Mouse (Mus musculus) left cerebral cortex, adult 6 months (tissue): ENCODE data around the gene Hmg20b. TPM values are rescaled to one million over a fixed set of nuclear protein-coding genes. Genes with fewer than 3 reads are reported as not detected.

ENCODE experiments used
- long read RNA-seq, 2 experiments: library from polyadenylated mRNA; unstranded; transcript quantifications; one replicate each; pipeline ENCODE4 v2.0.0; 2019 to 2020
- polyA plus RNA-seq: library from polyadenylated mRNA; unstranded; fragments of <200 nt; fragmentation: Nextera tagmentation; gene quantifications from 2 replicates; pipeline ENCODE4 v1.2.3, GENCODE M21; 2021

The Hmg20b gene
- 24.0 and 36.0 TPM in 2 replicates for polyA plus RNA-seq
- long read RNA-seq, experiment 1, transcript Hmg20b-201 (9 exons, 1,621 nt), result minor isoform, 17 of 87 reads
- long read RNA-seq, experiment 1, transcript Hmg20b-202 (10 exons, 1,463 nt), result major isoform, 52 of 87 reads
- long read RNA-seq, experiment 1, partial matches to known transcripts, result 4 of 87 reads
- long read RNA-seq, experiment 1, other reads (novel, unspliced or antisense), result 12 of 87 reads
- long read RNA-seq, experiment 2, transcript Hmg20b-202 (10 exons, 1,463 nt), result major isoform, 10 of 38 reads
- long read RNA-seq, experiment 2, partial matches to known transcripts, result 22 of 38 reads
- long read RNA-seq, experiment 2, other reads (novel, unspliced or antisense), result 1 of 38 reads

GRCm38 (mm10) chr10:81350351-81351063 lies at the start of gene Hmg20b:
Hmg20b (minus strand) TSS chr10:81350480.

GRCm38 (mm10) chr10:81392781-81393185 lies 42.5 kb upstream of the Hmg20b start, which contains the start of gene Smim24:
Smim24 (plus strand) TSS chr10:81393051.

GRCm38 (mm10) chr10:81388505-81389055 lies 38.3 kb upstream of the Hmg20b start, which contains the start of gene Gm48552:
Gm48552 (plus strand) TSS chr10:81389005.

GRCm38 (mm10) chr10:81383802-81384604 lies 33.7 kb upstream of the Hmg20b start, which contains the start of the genes Dohh and Gm48551:
Dohh (plus strand) TSS chr10:81384428.
Gm48551 (plus strand) TSS chr10:81384466.

GRCm38 (mm10) chr10:81377793-81378552 lies 27.7 kb upstream of the Hmg20b start, which contains the start of gene Fzr1:
Fzr1 (minus strand) TSS chr10:81378516.

GRCm38 (mm10) chr10:81365672-81366476 lies 15.6 kb upstream of the Hmg20b start, which contains the start of gene 4930404N11Rik:
4930404N11Rik (minus strand) TSS chr10:81365816.

GRCm38 (mm10) chr10:81356991-81357844 lies 6.9 kb upstream of the Hmg20b start, which contains the start of gene Mfsd12:
Mfsd12 (plus strand) TSS chr10:81357491.

GRCm38 (mm10) chr10:81342686-81343505 lies 7.4 kb downstream of the Hmg20b start, which contains the start of gene Gipc3:
Gipc3 (minus strand) TSS chr10:81343266.

GRCm38 (mm10) chr10:81328386-81328785 lies 21.9 kb downstream of the Hmg20b start, which contains the start of gene Tbxa2r:
Tbxa2r (plus strand) TSS chr10:81328731.

GRCm38 (mm10) chr10:81320550-81321347 lies 29.5 kb downstream of the Hmg20b start, which contains the start of gene Cactin:
Cactin (plus strand) TSS chr10:81321103.

Other genes starting within 250 kb of the Hmg20b start
- 111 and 115 TPM in 2 replicates for gene Map2k2, start 244.6 kb downstream of the Hmg20b start, polyA plus RNA-seq
- 93.9 and 115 TPM in 2 replicates for gene Zbtb7a, start 215.3 kb downstream of the Hmg20b start, polyA plus RNA-seq
- 19.6 and 22.7 TPM in 2 replicates for gene Pias4, start 182.6 kb downstream of the Hmg20b start, polyA plus RNA-seq
- 720 and 722 TPM in 2 replicates for gene Eef2, start 173.8 kb downstream of the Hmg20b start, polyA plus RNA-seq
- 1.8 and 81.3 TPM in 2 replicates for gene Dapk3, start 167.5 kb downstream of the Hmg20b start, polyA plus RNA-seq
- gene 4930442H23Rik, start 166.6 kb downstream of the Hmg20b start, polyA plus RNA-seq, result 0.09 TPM in 1 of 2 replicates, not detected in the other
- not detected in 2 replicates for gene Nmrk2, start 148.4 kb downstream of the Hmg20b start, polyA plus RNA-seq
- 50.9 and 79.7 TPM in 2 replicates for gene Atcay, start 119.6 kb downstream of the Hmg20b start, polyA plus RNA-seq
- gene Zfr2, start 117.3 kb downstream of the Hmg20b start, polyA plus RNA-seq, result 25.5 and 28.7 TPM in 2 replicates
- gene Matk, start 97.5 kb downstream of the Hmg20b start, polyA plus RNA-seq, result 125 and 168 TPM in 2 replicates
- gene Mrpl54, start 83.5 kb downstream of the Hmg20b start, polyA plus RNA-seq, result 120 and 129 TPM in 2 replicates
- 20.8 and 21.3 TPM in 2 replicates for gene Apba3, start 83.5 kb downstream of the Hmg20b start, polyA plus RNA-seq
- 0.21 and 0.37 TPM in 2 replicates for gene Tjp3, start 58.9 kb downstream of the Hmg20b start, polyA plus RNA-seq
- gene Pip5k1c, start 57.5 kb downstream of the Hmg20b start, polyA plus RNA-seq, result 70.9 and 115 TPM in 2 replicates
- 13.7 and 15.7 TPM in 2 replicates for gene Cactin, start 29.4 kb downstream of the Hmg20b start, polyA plus RNA-seq
- gene Tbxa2r, start 21.7 kb downstream of the Hmg20b start, polyA plus RNA-seq, result 0.78 and 1.2 TPM in 2 replicates
- gene Gipc3, start 7.2 kb downstream of the Hmg20b start, polyA plus RNA-seq, result 0.44 and 0.73 TPM in 2 replicates
- gene Mfsd12, start 7.0 kb upstream of the Hmg20b start, polyA plus RNA-seq, result 11.3 and 14.9 TPM in 2 replicates
- 0.19 and 0.63 TPM in 2 replicates for gene 4930404N11Rik, start 15.3 kb upstream of the Hmg20b start, polyA plus RNA-seq
- 50.1 and 52.0 TPM in 2 replicates for gene Fzr1, start 28.0 kb upstream of the Hmg20b start, polyA plus RNA-seq
- gene Dohh, start 33.9 kb upstream of the Hmg20b start, polyA plus RNA-seq, result 160 and 212 TPM in 2 replicates
- 2.5 and 3.2 TPM in 2 replicates for gene Gm48551, start 34.0 kb upstream of the Hmg20b start, polyA plus RNA-seq
- gene Gm48552, start 38.5 kb upstream of the Hmg20b start, polyA plus RNA-seq, result 0.80 and 2.4 TPM in 2 replicates
- gene Smim24, start 42.6 kb upstream of the Hmg20b start, polyA plus RNA-seq, result 1.6 and 2.1 TPM in 2 replicates
- gene Nfic, start 105.2 kb upstream of the Hmg20b start, polyA plus RNA-seq, result 21.8 and 30.9 TPM in 2 replicates
- gene Celf5, start 132.2 kb upstream of the Hmg20b start, polyA plus RNA-seq, result 38.3 and 133 TPM in 2 replicates
- gene Ncln, start 145.9 kb upstream of the Hmg20b start, polyA plus RNA-seq, result 34.1 and 44.3 TPM in 2 replicates
- 0.67 and 0.71 TPM in 2 replicates for gene S1pr4, start 149.7 kb upstream of the Hmg20b start, polyA plus RNA-seq
- 2.4 and 4.3 TPM in 2 replicates for gene Gna15, start 173.7 kb upstream of the Hmg20b start, polyA plus RNA-seq
- 63.0 and 113 TPM in 2 replicates for gene Gna11, start 194.7 kb upstream of the Hmg20b start, polyA plus RNA-seq
- 171 and 487 TPM in 2 replicates for gene Aes, start 209.0 kb upstream of the Hmg20b start, polyA plus RNA-seq
- gene Tle2, start 224.1 kb upstream of the Hmg20b start, polyA plus RNA-seq, result 5.1 and 7.2 TPM in 2 replicates